ENCODE assay signal across 9 mouse cellular contexts in the genomic region with DNA sequence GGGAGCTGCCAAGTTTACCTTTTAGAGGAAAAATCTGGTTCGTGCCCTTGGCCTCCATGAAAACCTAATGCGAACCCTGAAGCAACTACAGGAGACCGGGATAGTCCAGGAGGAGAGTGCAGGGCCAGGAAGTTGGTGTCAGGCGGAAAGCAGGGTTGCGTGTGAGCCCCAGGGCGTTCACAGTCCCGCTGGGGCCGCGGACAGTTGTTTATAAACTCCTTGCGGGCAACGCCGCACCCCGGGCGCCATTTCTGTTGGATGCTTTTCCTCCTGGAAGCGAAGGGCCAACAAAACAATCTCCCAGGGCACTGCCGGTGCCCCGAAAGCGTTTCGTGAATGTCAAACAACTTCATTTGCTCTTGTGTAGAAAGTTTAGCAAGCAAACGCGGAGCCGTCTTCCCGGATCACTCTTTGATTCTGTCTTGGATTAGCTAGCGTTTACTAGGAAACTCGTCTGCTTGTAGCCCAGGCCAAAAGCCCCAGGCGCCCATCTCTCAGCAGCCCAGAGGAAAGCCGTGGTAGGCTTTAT. TPM values are rescaled to one million over a fixed set of nuclear protein-coding genes. Genes with fewer than 3 reads are reported as not detected.
A peak's percentile ranks its signal among the peaks of the same experiment; 100 is the strongest.
DNase-seq lines count a peak whose midpoint lies in the region; ATAC-seq lines count a peak whose summit lies in the region.
"Had no signal": no experiment of that assay in that cellular context is flagged by ENCODE, and none has a peak within 500 bp of the region (broad histone marks: within the 10 kb centered on the region; RNA-seq: fewer than 3 reads in every experiment).

No protein-coding gene starts in this region.

- WGBS in kidney, embryonic 15.5 days = 2% methylated on average over 27 of the region's 27 CpGs
- WGBS in embryonic facial prominence, embryonic 14.5 days = under 1% methylated on average over 27 of the region's 27 CpGs
- WGBS in kidney, embryonic 16.5 days = 2% methylated on average over 27 of the region's 27 CpGs
- 1% methylated on average over 27 of the region's 27 CpGs for WGBS in neural tube, embryonic 14.5 days

- no peak for ATAC-seq in kidney, embryonic 15.5 days (replicated peaks; ENCODE audit: low FRiP score)
- ATAC-seq in embryonic facial prominence, embryonic 14.5 days (ENCODE audit: low read depth) = no peak
- ATAC-seq in kidney, embryonic 16.5 days (ENCODE audit: low FRiP score, low TSS enrichment) = no peak
- ATAC-seq in neural tube, embryonic 14.5 days (ENCODE audit: low read depth) = no peak
- no peak for ATAC-seq in CD4-positive, CD25-positive, alpha-beta regulatory T cell, adult 4 months

- H3K4me2 ChIP-seq in kidney, embryonic 15.5 days = peak overlapping the region; percentile 82
- peak overlapping the region; percentile 87 for H3K4me2 ChIP-seq in embryonic facial prominence, embryonic 14.5 days (ENCODE audit: low read depth, low read length)
- peak overlapping the region; percentile 51 for H3K4me2 ChIP-seq in kidney, embryonic 16.5 days (replicated peaks; ENCODE audit: low read depth, low read length)
- H3K4me2 ChIP-seq in neural tube, embryonic 14.5 days (ENCODE audit: low read depth, low read length) = peak overlapping the region; percentile 22; the same call in 1 of the 2 replicates

- no peak overlapping the region for H3K27ac ChIP-seq in kidney, embryonic 15.5 days
- H3K27ac ChIP-seq in embryonic facial prominence, embryonic 14.5 days (replicated peaks; ENCODE audit: low read depth, low read length) = peak overlapping the region; percentile 67
- H3K27ac ChIP-seq in kidney, embryonic 16.5 days (ENCODE audit: low read length) = no peak overlapping the region
- no peak overlapping the region for H3K27ac ChIP-seq in neural tube, embryonic 14.5 days (ENCODE audit: low read depth, low read length)

- H3K4me3 ChIP-seq in kidney, embryonic 15.5 days (replicated peaks) = peak overlapping the region; percentile 25
- peak overlapping the region; percentile 29 for H3K4me3 ChIP-seq in embryonic facial prominence, embryonic 14.5 days (ENCODE audit: low read depth, low read length)
- peak overlapping the region; percentile 31 for H3K4me3 ChIP-seq in kidney, embryonic 16.5 days (ENCODE audit: low read length)
- no peak overlapping the region for H3K4me3 ChIP-seq in neural tube, embryonic 14.5 days (ENCODE audit: low read depth, low read length)

- H3K36me3 ChIP-seq in kidney, embryonic 15.5 days = no peaks in the 10 kb centered on the region
- no peaks in the 10 kb centered on the region for H3K36me3 ChIP-seq in embryonic facial prominence, embryonic 14.5 days (ENCODE audit: control insufficient read depth, insufficient read depth, low read length)
- H3K36me3 ChIP-seq in kidney, embryonic 16.5 days (ENCODE audit: insufficient read depth, low read length) = no peaks in the 10 kb centered on the region
- H3K36me3 ChIP-seq in neural tube, embryonic 14.5 days (ENCODE audit: control insufficient read depth, insufficient read depth, low read length) = no peaks in the 10 kb centered on the region

- H3K4me1 ChIP-seq in kidney, embryonic 15.5 days = peaks cover 43% of the 10 kb centered on the region
- peaks cover 27% of the 10 kb centered on the region for H3K4me1 ChIP-seq in embryonic facial prominence, embryonic 14.5 days (ENCODE audit: control insufficient read depth, insufficient read depth, low read length)
- peaks cover 29% of the 10 kb centered on the region for H3K4me1 ChIP-seq in kidney, embryonic 16.5 days (ENCODE audit: insufficient read depth, low read length)
- peaks cover 4% of the 10 kb centered on the region; the same call in 1 of the 2 replicates for H3K4me1 ChIP-seq in neural tube, embryonic 14.5 days (ENCODE audit: control insufficient read depth, insufficient read depth, low read length)

- DNase-seq in kidney, adult 9 months = no peak
- DNase-seq in embryonic facial prominence, embryonic 14.5 days (ENCODE audit: low spot score) = peak; percentile 54
- no peak for DNase-seq in urinary bladder, postnatal 4 days (ENCODE audit: low spot score in 2 of 2)
- DNase-seq in layer of hippocampus, adult 9-11 months = no peak
- DNase-seq: lung, postnatal 36 days had no signal

- no peaks in the 10 kb centered on the region for H3K9me3 ChIP-seq in kidney, embryonic 15.5 days (replicated peaks)
- H3K9me3 ChIP-seq in embryonic facial prominence, embryonic 14.5 days (ENCODE audit: control insufficient read depth, low read length) = no peaks in the 10 kb centered on the region
- no peaks in the 10 kb centered on the region for H3K9me3 ChIP-seq in kidney, embryonic 16.5 days (ENCODE audit: low read length)
- H3K9me3 ChIP-seq in neural tube, embryonic 14.5 days (ENCODE audit: control insufficient read depth, low read length) = no peaks in the 10 kb centered on the region

- peaks cover 99% of the 10 kb centered on the region for H3K27me3 ChIP-seq in kidney, embryonic 15.5 days
- peaks cover 78% of the 10 kb centered on the region for H3K27me3 ChIP-seq in embryonic facial prominence, embryonic 14.5 days (replicated peaks; ENCODE audit: control insufficient read depth, insufficient read depth, low read length)
- H3K27me3 ChIP-seq in kidney, embryonic 16.5 days (ENCODE audit: insufficient read depth, low read length) = peaks cover 89% of the 10 kb centered on the region
- H3K27me3 ChIP-seq in neural tube, embryonic 14.5 days (ENCODE audit: control insufficient read depth, insufficient read depth, low read length) = peaks cover 68% of the 10 kb centered on the region

- H3K9ac ChIP-seq in kidney, embryonic 15.5 days = no peak overlapping the region
- H3K9ac ChIP-seq in embryonic facial prominence, embryonic 14.5 days (ENCODE audit: low read depth, low read length) = peak overlapping the region; percentile 40
- H3K9ac ChIP-seq in kidney, embryonic 16.5 days (replicated peaks; ENCODE audit: low read length) = peak overlapping the region; percentile 45
- H3K9ac ChIP-seq in neural tube, embryonic 14.5 days (replicated peaks; ENCODE audit: low read depth, low read length) = no peak overlapping the region

RNA-seq across cellular contexts. Expression of a gene that starts 11.1 kb away (rescaled TPM):
- 1.1 and 2.6 TPM in 2 replicates for polyA plus RNA-seq in kidney, embryonic 15.5 days (2015; fragmentation: Nextera tagmentation; extraction: Ambion mirVana)
- 1.5 and 2.4 TPM in 2 replicates for polyA plus RNA-seq in embryonic facial prominence, embryonic 14.5 days (2014; fragmentation: Nextera tagmentation; extraction: Ambion mirVana)
- 1.8 and 2.5 TPM in 2 replicates for polyA plus RNA-seq in kidney, embryonic 16.5 days (2015; fragmentation: Nextera tagmentation; extraction: Ambion mirVana)
- 0.59 and 0.86 TPM in 2 replicates for polyA plus RNA-seq in neural tube, embryonic 14.5 days (2014; fragmentation: Nextera tagmentation; extraction: Ambion mirVana)
- 1 to 10 TPM in 1 of 2 experiments, not detected in 1; 3.3 TPM for polyA plus RNA-seq in CD4-positive, CD25-positive, alpha-beta regulatory T cell, adult 4 months (2017; shearing (Covaris generic))

Comparison
In these comparisons a context has a peak if more than half of its experiments do, and no peak if none do; other contexts are left out.
1. H3K9ac ChIP-seq: peak in embryonic facial prominence, embryonic 14.5 days (single experiment) and kidney, embryonic 16.5 days (single experiment); none in kidney, embryonic 15.5 days (single experiment) and neural tube, embryonic 14.5 days (single experiment).
2. H3K4me2 ChIP-seq: peak in every context shown above with its lines; median percentile 87 in embryonic facial prominence, embryonic 14.5 days; 82 in kidney, embryonic 15.5 days; 51 in kidney, embryonic 16.5 days; 22 in neural tube, embryonic 14.5 days.